Mouse (Mus musculus) Muller cell, postnatal 12 days (primary cell): ENCODE data around the gene Capns1.
A peak's percentile ranks its signal among the peaks of the same experiment; 100 is the strongest.

Experiments used
- DNase-seq: peaks from one replicate; pipeline ENCODE4 v3.0.0-alpha.2; 2015; ENCODE audit errors: inconsistent ontology term

Gene Capns1

GRCm38 (mm10) chr7:30170283-30170951 lies 28.2 kb downstream of the Capns1 start:
- no peak for DNase-seq

- peak; percentile 96 for DNase-seq
These were observed 28.9 kb downstream of the Capns1 start, which contains the start of gene Zfp146 for GRCm38 (mm10) chr7:30169583-30170282. Zfp146 (minus strand) TSS chr7:30169750.

GRCm38 (mm10) chr7:30168914-30169582 lies 29.6 kb downstream of the Capns1 start:
- DNase-seq, result no peak

GRCm38 (mm10) chr7:30164745-30165144 lies 33.9 kb downstream of the Capns1 start:
- DNase-seq, result no peak

GRCm38 (mm10) chr7:30163113-30163512 lies 35.5 kb downstream of the Capns1 start:
- no peak for DNase-seq

- DNase-seq, result no peak
These were observed 43.1 kb downstream of the Capns1 start for GRCm38 (mm10) chr7:30155507-30155906.

GRCm38 (mm10) chr7:30154040-30154439 lies 44.6 kb downstream of the Capns1 start:
- no peak for DNase-seq

GRCm38 (mm10) chr7:30147011-30147410 lies 51.6 kb downstream of the Capns1 start:
- no peak for DNase-seq

- DNase-seq, result peak; percentile 82
These were observed 54.9 kb downstream of the Capns1 start for GRCm38 (mm10) chr7:30143555-30144209.

GRCm38 (mm10) chr7:30143170-30143554 lies 55.4 kb downstream of the Capns1 start:
- no peak for DNase-seq
